Mouse (Mus musculus): ENCODE data around the gene Smarcc2.
"Not testable (repeated sequence)": the region's sequence is repeated elsewhere in the genome, so short reads cannot be mapped to it uniquely, and the experiment has no call there.

The Smarcc2 gene

DNA sequence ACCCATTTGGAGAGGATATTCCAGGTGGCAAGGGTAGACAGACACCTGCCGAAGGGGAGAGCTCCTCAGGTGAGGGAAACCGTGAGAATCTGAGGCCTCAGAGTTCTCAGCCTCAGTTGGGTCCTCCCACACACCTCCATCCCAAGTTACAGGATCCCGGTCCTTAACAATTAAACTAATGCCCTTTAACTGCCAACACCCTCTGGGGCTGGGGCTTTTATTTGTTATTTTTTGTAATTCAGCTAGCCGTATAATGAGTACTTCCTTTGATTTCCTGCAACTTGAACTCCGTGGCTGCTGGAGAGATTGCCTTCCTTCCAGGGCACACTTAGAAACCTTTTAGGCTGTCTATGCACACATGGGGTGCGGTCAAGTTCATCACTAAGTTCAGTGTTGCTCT, 14.7 kb upstream of the Smarcc2 start:
- no peak for DNase-seq

- no peak for DNase-seq
Measured at GRCm38 (mm10) chr10:128445407-128445806, 13.6 kb upstream of the Smarcc2 start.

- DNase-seq, result no peak
Measured at GRCm38 (mm10) chr10:128451014-128451413, 8.0 kb upstream of the Smarcc2 start.

DNA sequence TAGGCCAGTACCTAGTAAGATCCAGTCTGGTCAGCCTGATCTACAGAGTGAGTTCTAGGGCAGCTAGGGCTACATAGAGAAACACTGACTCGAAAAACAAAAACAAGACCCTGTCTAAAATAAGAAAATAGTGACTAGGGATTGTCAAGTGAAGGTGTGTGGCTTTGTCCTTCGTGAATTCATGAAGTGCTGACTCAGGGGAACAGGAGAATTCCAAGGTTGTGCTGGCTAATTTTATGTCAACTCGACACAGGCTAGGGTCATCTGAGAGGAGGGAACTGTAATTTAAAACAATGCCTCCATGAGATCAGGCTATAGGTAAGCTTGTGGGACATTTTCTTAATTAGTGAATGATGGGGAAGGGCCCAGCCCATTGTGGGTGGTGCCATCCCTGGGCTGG, 4.6 kb upstream of the Smarcc2 start:
- no peak for DNase-seq

GRCm38 (mm10) chr10:128455280-128455679, 3.8 kb upstream of the Smarcc2 start:
- peak; percentile 38 to 82 for DNase-seq

DNA sequence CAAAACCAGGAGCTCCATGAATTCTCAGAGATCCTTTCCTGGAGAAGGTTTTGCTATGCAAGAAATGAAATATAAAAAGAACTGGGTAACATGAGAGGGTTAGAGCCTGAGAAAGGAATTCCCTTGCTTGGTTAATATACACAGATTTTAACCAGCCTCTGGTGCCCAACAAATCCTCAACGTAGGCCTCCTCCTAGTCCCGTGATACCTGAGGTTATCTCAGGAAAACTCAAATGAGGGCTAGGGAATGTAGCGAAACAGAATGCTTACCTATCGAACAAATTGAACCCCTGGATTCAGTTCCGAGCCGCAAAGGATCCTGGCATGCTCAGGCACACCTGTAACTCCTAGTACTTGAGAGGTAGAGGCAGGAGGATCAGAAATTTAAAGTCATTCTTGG, 1.4 kb upstream of the Smarcc2 start:
- no peak for DNase-seq

DNA sequence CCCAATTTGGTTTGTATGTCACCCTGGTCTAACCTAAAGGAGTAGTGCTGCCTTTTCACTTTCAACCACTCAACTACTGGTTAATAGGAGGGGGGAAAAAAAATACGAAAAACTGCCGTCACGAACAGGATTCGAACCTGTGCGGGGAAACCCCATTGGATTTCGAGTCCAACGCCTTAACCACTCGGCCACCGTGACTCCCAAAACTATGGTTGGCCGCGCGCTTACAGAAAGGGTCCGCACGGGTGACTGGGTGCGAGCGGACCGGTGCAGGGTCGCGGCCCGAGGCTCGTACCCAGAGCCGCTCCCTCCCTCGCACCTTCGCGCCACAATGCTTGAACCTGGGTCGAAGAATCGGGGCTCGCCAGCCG, 715 bp upstream of the Smarcc2 start:
- peak; percentile 90 to 94 for DNase-seq

GRCm38 (mm10) chr10:128459409-128460269, 591 bp downstream of the Smarcc2 start:
- peak in 1 of 2 experiments; percentile 46 for DNase-seq

DNA sequence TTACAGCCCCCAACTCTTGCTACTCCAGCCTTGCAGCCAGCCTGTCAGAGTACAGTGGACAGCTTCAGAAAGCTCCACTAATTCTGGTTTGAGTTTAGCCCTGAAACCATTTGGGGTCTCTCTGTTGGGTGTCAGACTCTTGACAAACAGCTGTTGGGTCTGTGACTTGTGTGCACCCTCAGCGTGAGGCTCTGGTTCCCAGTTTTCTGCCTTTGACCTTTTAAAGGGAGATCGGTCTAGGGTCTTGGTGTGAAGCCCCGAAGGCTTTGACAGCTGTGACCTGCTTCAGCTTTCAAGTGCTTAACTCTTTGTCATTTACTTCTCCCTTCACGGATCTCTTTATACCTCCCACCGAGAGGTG, 1.2 kb downstream of the Smarcc2 start:
- no peak for DNase-seq

DNA sequence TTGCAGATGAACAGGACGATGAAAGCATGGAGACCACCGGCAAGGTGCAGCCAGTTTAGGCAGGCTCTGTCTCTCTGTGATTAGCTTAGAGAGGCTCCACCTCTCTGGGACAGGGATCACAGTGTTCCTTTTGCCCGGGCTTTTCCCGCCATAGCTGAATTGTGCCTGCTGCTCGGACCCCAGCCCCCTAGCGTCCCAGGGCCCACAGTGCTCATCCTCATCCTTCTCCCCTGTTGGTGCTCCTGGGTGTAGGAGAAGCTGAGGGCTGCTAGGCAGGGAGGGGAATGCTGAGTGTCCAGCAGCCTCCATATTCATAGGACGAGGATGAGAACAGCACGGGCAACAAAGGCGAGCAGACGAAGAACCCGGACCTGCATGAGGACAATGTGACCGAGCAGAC, 15.3 kb downstream of the Smarcc2 start:
- no peak for DNase-seq

DNA sequence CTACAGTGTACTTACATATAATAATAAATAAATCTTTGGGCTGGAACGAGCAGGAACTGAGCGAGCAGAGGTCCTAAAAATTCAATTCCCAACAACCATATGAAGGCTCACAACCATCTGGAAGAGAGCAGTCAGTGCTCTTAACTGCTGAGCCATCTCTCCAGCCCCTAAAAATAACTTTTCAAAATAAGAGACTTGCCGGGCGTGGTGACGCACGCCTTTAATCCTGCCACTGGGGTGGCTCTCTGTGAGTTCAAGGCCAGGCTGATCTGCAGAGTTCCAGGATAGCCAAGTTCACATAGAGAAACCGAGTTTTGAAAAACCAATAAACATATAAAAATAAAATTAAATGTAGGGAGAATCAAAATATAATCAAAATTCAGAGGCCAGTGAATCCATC, 27.3 kb downstream of the Smarcc2 start:
- no peak for DNase-seq

DNA sequence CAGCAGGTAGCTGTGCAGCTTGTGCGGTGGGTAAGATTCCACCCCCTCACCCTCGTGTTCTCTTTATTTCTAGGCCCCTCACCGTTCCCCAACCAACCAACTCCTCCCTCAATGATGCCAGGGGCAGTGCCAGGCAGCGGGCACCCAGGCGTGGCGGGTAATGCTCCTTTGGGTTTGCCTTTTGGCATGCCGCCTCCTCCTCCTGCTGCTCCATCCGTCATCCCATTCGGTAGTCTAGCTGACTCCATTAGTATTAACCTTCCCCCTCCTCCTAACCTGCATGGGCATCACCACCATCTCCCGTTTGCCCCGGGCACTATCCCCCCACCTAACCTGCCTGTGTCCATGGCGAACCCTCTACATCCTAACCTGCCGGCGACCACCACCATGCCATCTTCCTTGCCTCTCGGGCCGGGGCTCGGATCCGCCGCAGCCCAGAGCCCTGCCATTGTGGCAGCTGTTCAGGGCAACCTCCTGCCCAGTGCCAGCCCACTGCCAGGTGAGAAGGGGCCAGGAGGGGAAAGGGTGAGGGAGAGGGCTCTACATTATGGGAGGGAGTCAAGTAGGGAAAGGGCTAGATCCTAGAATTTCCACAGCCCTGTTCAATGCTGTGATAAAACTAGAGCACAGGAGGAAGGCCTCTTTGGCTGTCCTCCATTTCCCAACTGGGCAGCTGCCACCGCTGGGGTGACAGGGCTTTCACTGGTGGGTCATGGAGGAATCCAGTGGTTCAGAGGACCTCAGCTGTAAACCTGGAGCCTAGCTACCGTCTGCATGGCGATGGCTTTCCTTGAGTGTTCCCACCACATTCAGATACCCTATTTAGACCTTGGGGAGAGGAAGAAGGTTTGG, 29.0 kb downstream of the Smarcc2 start:
- DNase-seq, result no peak

GRCm38 (mm10) chr10:128488776-128489175, 29.7 kb downstream of the Smarcc2 start:
- no peak for DNase-seq

- DNase-seq, result peak in 1 of 2 experiments; percentile 27
Measured at GRCm38 (mm10) chr10:128489380-128489779, 30.3 kb downstream of the Smarcc2 start.

GRCm38 (mm10) chr10:128489785-128490184, 30.7 kb downstream of the Smarcc2 start:
- no peak for DNase-seq

DNA sequence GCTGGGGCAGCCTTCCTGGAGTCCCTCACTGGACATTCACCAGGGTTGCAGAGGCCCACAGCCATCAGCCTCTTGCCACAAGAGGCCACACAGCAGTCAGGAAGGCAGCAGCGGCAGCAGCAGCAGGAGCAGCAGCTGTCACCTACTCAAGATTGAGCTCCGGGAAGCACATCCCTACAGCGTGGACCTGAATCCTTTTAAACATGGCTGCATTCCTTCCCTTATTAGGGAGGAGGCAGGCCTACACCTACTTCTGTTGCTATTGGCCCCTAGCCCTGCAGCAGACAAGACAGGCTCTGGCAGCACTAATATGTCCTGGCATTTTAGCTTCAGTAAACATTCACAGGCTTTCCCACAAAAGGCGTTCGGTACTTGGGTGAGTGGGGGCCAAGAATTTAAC, 31.2 kb downstream of the Smarcc2 start:
- peak; percentile 43 to 44 for DNase-seq

GRCm38 (mm10) chr10:128490912-128491311, 31.9 kb downstream of the Smarcc2 start:
- DNase-seq, result no peak

- DNase-seq, result peak; percentile 59 to 63
Measured at GRCm38 (mm10) chr10:128491495-128491894, 32.4 kb downstream of the Smarcc2 start.

GRCm38 (mm10) chr10:128492051-128492450, 33.0 kb downstream of the Smarcc2 start:
- not testable (repeated sequence) for DNase-seq

DNA sequence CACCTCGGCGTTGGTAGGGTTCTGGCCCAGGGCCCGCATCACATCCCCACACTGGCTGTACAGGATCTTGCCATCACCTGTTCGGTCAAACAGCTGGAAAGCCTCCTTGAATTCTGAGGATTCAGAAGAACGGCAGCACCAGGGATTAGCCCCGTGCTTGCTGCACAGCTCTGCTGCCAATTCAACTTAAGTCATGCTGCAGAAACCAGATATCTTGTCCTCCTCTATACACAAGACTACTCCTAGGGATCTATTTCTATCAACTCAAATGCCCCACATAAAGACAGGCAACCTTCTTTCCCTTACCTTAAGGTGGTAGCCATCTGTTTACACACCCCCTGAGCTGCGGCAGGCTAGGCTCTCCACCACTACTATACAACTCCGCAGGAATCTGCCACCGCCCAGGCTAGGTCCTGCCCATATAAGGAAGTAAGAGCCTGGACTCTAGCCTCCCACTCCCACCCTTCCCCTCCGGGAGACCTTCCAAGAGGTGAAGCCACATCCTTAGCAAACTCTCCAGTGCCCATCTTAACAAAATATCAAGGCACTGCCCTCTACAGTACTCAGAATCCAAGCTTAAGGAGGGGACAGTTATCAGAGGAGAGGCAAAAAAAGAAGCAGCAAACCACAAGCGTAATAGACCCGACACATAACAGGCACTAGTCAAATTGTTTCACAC, 33.7 kb downstream of the Smarcc2 start:
- DNase-seq, result peak; percentile 83

DNA sequence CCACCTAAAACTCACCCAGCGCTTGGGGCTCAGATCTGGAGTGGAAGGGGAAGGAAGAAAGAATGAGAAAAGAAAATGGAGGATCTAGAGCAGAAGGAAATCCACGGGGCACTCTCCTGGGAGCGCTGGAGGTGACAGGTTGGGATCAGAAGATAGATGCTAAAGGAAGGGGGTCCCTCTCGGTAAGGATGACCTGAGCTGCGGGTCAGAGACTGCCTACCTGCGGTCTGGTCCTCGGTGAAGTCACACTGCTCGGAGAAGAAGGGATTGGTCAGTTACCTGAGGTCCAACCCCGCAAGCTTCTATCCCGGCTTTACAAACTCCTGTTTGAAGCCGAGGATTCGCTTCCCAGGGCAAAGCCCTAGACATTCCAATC, 34.3 kb downstream of the Smarcc2 start:
- DNase-seq, result no peak

- peak; percentile 98 for DNase-seq
Measured at GRCm38 (mm10) chr10:128493695-128494666, 34.9 kb downstream of the Smarcc2 start, which contains the start of gene Myl6. Myl6 (minus strand) TSS chr10:128494145.

Data from lung, postnatal 4 days (tissue).